Mouse (Mus musculus) heart, embryonic 16.5 days (tissue): ENCODE results near the gene Cpxm2. TPM values are rescaled to one million over a fixed set of nuclear protein-coding genes. Genes with fewer than 3 reads are reported as not detected.

Experiments
- ATAC-seq: fragments of 200-750 bp; cut with Nextera tagmentation; replicated peaks from 2 replicates; pipeline ENCODE4 v1.8.0; 2017; ENCODE audit warnings: moderate number of reproducible peaks; ENCODE audit not compliant: insufficient read depth, low FRiP score; ENCODE audit errors: extremely low read depth
- H3K27ac ChIP-seq: fragments of 300-500 bp; sonication (generic); 2 replicates; pipeline ENCODE4 v1.5.1; 2014; ENCODE audit warnings: mild to moderate bottlenecking, low read length, control low read depth, moderate library complexity
- H3K27me3 ChIP-seq: fragments of 300-500 bp; sonication (generic); 2 replicates; pipeline ENCODE4 v1.6.1; 2014; ENCODE audit warnings: low read length, mixed read lengths; ENCODE audit not compliant: control insufficient read depth, insufficient read depth
- H3K36me3 ChIP-seq: fragments of 300-500 bp; sonication (generic); 2 replicates; pipeline ENCODE4 v1.6.1; 2014; ENCODE audit not compliant: control insufficient read depth, insufficient read depth
- H3K4me1 ChIP-seq: fragments of 300-500 bp; sonication (generic); 2 replicates; pipeline ENCODE4 v1.6.1; 2014; ENCODE audit warnings: low read length, mixed read lengths; ENCODE audit not compliant: control insufficient read depth, insufficient read depth
- H3K4me2 ChIP-seq: fragments of 300-500 bp; sonication (generic); 2 replicates; pipeline ENCODE4 v1.6.1; 2014; ENCODE audit warnings: low read depth, mild to moderate bottlenecking, control low read depth, low read length
- H3K4me3 ChIP-seq: fragments of 300-500 bp; sonication (generic); 2 replicates; pipeline ENCODE4 v1.5.1; 2014; ENCODE audit warnings: mild to moderate bottlenecking, control low read depth, low read length
- H3K9ac ChIP-seq: fragments of 300-500 bp; sonication (generic); 2 replicates; pipeline ENCODE4 v1.6.1; 2014; ENCODE audit warnings: low read length, control low read depth
- H3K9me3 ChIP-seq: fragments of 300-500 bp; sonication (generic); replicated peaks from 2 replicates; pipeline ENCODE4 v1.6.1; 2016; ENCODE audit warnings: low read length; ENCODE audit not compliant: control insufficient read depth
- WGBS: fragments of 180-500 bp; shearing (Covaris S2); extraction: QIAGEN DNeasy Blood & Tissue Kit; methylation state at CpG from one replicate; pipeline ENCODE4 v1.1.7; 2014; 5-methylcytosine and 5-hydroxymethylcytosine counted together
- polyA plus RNA-seq: library from polyadenylated mRNA; unstranded; fragments of >200 nt; fragmentation: Nextera tagmentation; extraction: Ambion mirVana; gene quantifications from 2 replicates; pipeline ENCODE4 v1.2.1, GENCODE M21; 2015

Gene Cpxm2
- polyA plus RNA-seq: 0.75 and 0.92 TPM in 2 replicates

GRCm38 (mm10) chr7:132154368-132154961 lies at the start of gene Cpxm2:
TSS of gene Cpxm2 (minus strand) at chr7:132154739.
- Histone ChIP-seq H3K9ac (no peak within 1 kb of the TSS), H3K4me2 (peak within 1 kb of the TSS; percentile 55), H3K27ac (no peak within 1 kb of the TSS), H3K4me3 (peak within 1 kb of the TSS; percentile 36), H3K9me3 (no peaks in the 10 kb centered on the region), H3K4me1 (no peaks in the 10 kb centered on the region), H3K36me3 (no peaks in the 10 kb centered on the region), H3K27me3 (peaks cover 31% of the 10 kb centered on the region)
- no peak for ATAC-seq
- 5% methylated on average over 41 of the region's 43 CpGs for WGBS

- no peak for ATAC-seq
- Histone ChIP-seq H3K9ac (no peak overlapping the region), H3K4me1 (no peaks in the 10 kb centered on the region), H3K4me3 (no peak overlapping the region), H3K27me3 (no peaks in the 10 kb centered on the region), H3K27ac (no peak overlapping the region), H3K9me3 (no peaks in the 10 kb centered on the region), H3K36me3 (no peaks in the 10 kb centered on the region), H3K4me2 (no peak overlapping the region)
- WGBS: 19% methylated on average over 1 of the region's 1 CpGs
Measured at GRCm38 (mm10) chr7:132204073-132204612, 49.6 kb upstream of the Cpxm2 start.

DNA sequence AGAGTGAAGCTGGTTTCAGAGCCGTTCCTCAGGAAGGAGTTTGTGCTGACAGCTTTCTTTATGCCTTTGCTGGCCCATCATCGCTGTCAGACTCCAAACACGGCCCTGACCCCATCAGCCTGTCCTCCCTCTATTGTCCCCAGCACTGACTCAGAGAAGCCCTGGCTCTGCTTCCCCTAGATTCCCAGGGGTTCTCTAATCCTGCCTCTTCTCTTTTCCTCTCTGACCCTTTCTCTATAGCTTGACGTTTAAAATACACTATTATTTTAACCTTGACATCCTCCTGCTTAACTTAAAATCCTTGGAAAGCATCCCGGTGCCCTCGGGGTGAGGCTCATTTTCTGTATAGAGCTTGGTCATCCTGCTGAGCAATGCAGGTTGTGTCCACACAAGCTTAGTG lies 45.1 kb upstream of the Cpxm2 start:
- H3K4me3 ChIP-seq: no peak overlapping the region
- no peak for ATAC-seq

DNA sequence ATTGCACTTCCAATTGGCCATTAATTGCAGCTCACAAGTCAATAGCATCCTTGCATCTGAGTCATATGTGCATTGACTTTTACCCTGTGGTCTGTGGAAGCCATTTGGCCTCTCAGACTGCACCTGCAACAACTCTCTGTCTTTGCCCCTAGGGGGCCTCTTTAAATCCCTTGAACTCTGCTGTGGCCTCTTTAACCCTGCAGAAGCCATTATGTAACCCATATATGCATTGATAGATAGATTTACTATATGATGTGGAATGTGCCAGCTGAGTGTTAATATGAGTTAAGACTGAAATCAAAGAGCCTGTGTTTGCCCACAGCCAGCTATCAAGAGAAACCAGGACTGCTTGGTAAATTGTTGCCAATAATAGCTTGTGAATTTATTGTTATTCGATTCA lies 44.3 kb upstream of the Cpxm2 start:
- H3K36me3 ChIP-seq: no peaks in the 10 kb centered on the region
- no peaks in the 10 kb centered on the region for H3K9me3 ChIP-seq
- H3K4me3 ChIP-seq: no peak overlapping the region
- H3K9ac ChIP-seq: no peak overlapping the region
- 68% methylated on average over 1 of the region's 1 CpGs for WGBS
- no peaks in the 10 kb centered on the region for H3K4me1 ChIP-seq
- 0 out of 2 replicates have a peak, but pooled peaks cover 3% of the 10 kb centered on the region for H3K27me3 ChIP-seq
- no peak overlapping the region for H3K4me2 ChIP-seq
- no peak overlapping the region for H3K27ac ChIP-seq
- no peak for ATAC-seq

More for the DNA sequence above, 45.1 kb upstream of the Cpxm2 start:
- no peak overlapping the region for H3K27ac ChIP-seq
- H3K4me1 ChIP-seq: no peaks in the 10 kb centered on the region
- no peak overlapping the region for H3K4me2 ChIP-seq
- WGBS: 46% methylated on average over 6 of the region's 6 CpGs
- H3K9ac ChIP-seq: no peak overlapping the region
- H3K36me3 ChIP-seq: no peaks in the 10 kb centered on the region
- H3K27me3 ChIP-seq: 0 out of 2 replicates have a peak, but pooled peaks cover 3% of the 10 kb centered on the region
- no peaks in the 10 kb centered on the region for H3K9me3 ChIP-seq

GRCm38 (mm10) chr7:132197817-132198475 lies 43.4 kb upstream of the Cpxm2 start:
- WGBS: 35% methylated on average over 7 of the region's 7 CpGs
- Histone ChIP-seq H3K36me3 (no peaks in the 10 kb centered on the region), H3K9ac (no peak overlapping the region)

DNA sequence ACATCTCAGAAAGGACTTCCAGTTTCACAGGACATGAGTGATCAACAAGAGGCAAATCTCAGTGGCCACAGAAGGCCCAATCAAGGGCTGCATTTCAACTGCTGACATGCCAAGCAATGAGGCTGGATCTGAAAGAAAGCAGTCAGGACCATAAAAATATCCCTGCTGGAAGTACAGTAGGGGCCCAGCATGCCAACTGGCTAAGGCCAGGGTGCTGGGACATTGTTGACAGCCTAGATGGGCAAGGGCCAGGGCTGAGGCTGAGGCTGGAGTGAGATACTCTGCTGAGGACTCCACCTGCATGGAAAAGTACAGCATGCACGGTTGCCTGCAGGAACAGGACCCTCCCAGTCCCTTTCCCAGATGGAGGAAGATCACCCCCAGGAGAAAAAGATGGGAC lies 42.0 kb upstream of the Cpxm2 start:
- Histone ChIP-seq H3K27ac (no peak overlapping the region), H3K27me3 (0 out of 2 replicates have a peak, but pooled peaks cover 3% of the 10 kb centered on the region), H3K9ac (no peak overlapping the region), H3K9me3 (no peaks in the 10 kb centered on the region), H3K36me3 (no peaks in the 10 kb centered on the region), H3K4me1 (no peaks in the 10 kb centered on the region), H3K4me3 (no peak overlapping the region), H3K4me2 (no peak overlapping the region)
- 52% methylated on average over 1 of the region's 1 CpGs for WGBS
- no peak for ATAC-seq

More at GRCm38 (mm10) chr7:132197817-132198475, 43.4 kb upstream of the Cpxm2 start:
- Histone ChIP-seq H3K27ac (no peak overlapping the region), H3K4me2 (no peak overlapping the region), H3K27me3 (0 out of 2 replicates have a peak, but pooled peaks cover 3% of the 10 kb centered on the region), H3K4me3 (no peak overlapping the region), H3K9me3 (no peaks in the 10 kb centered on the region), H3K4me1 (no peaks in the 10 kb centered on the region)
- ATAC-seq: no peak

DNA sequence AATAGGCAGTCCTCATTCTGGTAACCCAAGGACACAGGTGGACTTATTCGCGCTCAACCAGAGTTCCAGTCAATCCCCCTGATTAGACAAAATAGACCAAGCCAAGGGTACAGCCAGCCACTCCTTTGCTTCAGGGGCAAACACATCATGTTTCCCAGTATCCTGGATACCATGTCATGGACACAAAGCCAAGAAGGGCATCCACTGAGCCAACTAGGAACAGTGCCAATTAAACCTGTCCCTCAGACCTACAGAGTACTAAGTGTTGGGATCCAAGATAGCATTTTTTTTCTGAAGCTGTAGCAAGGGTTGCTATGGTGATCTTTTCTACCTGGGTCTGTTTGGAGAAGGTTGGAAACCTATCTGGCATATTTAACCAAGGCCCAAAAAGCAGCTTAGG lies 39.1 kb upstream of the Cpxm2 start:
- Histone ChIP-seq H3K4me3 (no peak overlapping the region), H3K4me1 (no peaks in the 10 kb centered on the region), H3K27me3 (peaks cover 3% of the 10 kb centered on the region; the same call in 1 of the 2 replicates), H3K9me3 (0 out of 2 replicates have a peak, but pooled peaks cover 2% of the 10 kb centered on the region), H3K9ac (no peak overlapping the region), H3K36me3 (no peaks in the 10 kb centered on the region), H3K4me2 (no peak overlapping the region), H3K27ac (no peak overlapping the region)
- ATAC-seq: no peak
- 91% methylated on average over 2 of the region's 2 CpGs for WGBS

DNA sequence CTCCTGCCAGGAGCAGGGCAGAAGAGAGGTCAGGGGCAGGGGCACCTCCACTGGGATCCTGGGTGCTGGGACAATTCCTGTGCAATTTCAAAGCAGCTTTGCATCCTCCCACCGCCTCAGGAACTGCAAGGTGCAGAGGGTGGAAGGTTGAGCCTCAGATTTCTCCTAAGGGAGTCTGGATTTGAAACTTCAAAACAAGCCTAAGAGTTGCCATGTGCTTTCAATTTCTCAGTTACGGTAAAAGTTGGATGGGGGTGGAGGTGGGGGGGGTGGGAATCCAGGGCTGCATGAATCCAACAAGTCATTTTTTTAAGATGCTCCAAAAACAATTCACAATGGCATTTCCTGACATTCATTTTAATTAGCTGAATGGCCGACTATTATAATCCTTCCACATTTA lies 32.9 kb upstream of the Cpxm2 start:
- Histone ChIP-seq H3K4me1 (no peaks in the 10 kb centered on the region), H3K9me3 (0 out of 2 replicates have a peak, but pooled peaks cover 2% of the 10 kb centered on the region), H3K36me3 (no peaks in the 10 kb centered on the region), H3K27ac (no peak overlapping the region), H3K4me2 (no peak overlapping the region), H3K9ac (no peak overlapping the region), H3K4me3 (no peak overlapping the region), H3K27me3 (no peaks in the 10 kb centered on the region; the same call in 1 of the 2 replicates)
- 55% methylated on average over 3 of the region's 3 CpGs for WGBS
- no peak for ATAC-seq

GRCm38 (mm10) chr7:132183892-132184404 lies 29.4 kb upstream of the Cpxm2 start:
- no peak for ATAC-seq
- H3K4me1 ChIP-seq: no peaks in the 10 kb centered on the region
- H3K4me3 ChIP-seq: no peak overlapping the region
- H3K27me3 ChIP-seq: no peaks in the 10 kb centered on the region
- WGBS: 59% methylated on average over 5 of the region's 5 CpGs
- H3K9ac ChIP-seq: no peak overlapping the region
- no peaks in the 10 kb centered on the region for H3K9me3 ChIP-seq
- H3K36me3 ChIP-seq: no peaks in the 10 kb centered on the region
- no peak overlapping the region for H3K4me2 ChIP-seq
- no peak overlapping the region for H3K27ac ChIP-seq
